In genomic region chr3:103573106-103573790, GRCm38 (mm10) we compare ENCODE assay signal across 8 mouse cellular contexts. TPM values are rescaled to one million over a fixed set of nuclear protein-coding genes. Genes with fewer than 3 reads are reported as not detected.
A peak's percentile ranks its signal among the peaks of the same experiment; 100 is the strongest.
DNase-seq lines count a peak whose midpoint lies in the region; ATAC-seq lines count a peak whose summit lies in the region.

No protein-coding gene starts in this region.

- peaks cover 49% of the 10 kb centered on the region for H3K27me3 ChIP-seq in forebrain, embryonic 15.5 days
- H3K27me3 ChIP-seq in midbrain, embryonic 14.5 days (ENCODE audit: control insufficient read depth, insufficient read depth, low read length): peaks cover 37% of the 10 kb centered on the region

- H3K27ac ChIP-seq in forebrain, embryonic 15.5 days (replicated peaks): no peak overlapping the region
- no peak overlapping the region for H3K27ac ChIP-seq in midbrain, embryonic 14.5 days (replicated peaks; ENCODE audit: low read depth, low read length)

- H3K4me2 ChIP-seq in forebrain, embryonic 15.5 days (replicated peaks): peak overlapping the region; percentile 98
- H3K4me2 ChIP-seq in midbrain, embryonic 14.5 days (ENCODE audit: low read length): peak overlapping the region; percentile 52

- H3K4me3 ChIP-seq in forebrain, embryonic 15.5 days: peak overlapping the region; percentile 27
- H3K4me3 ChIP-seq in midbrain, embryonic 14.5 days (replicated peaks; ENCODE audit: low read depth, low read length): peak overlapping the region; percentile 19

- no peaks in the 10 kb centered on the region for H3K36me3 ChIP-seq in forebrain, embryonic 15.5 days
- no peaks in the 10 kb centered on the region for H3K36me3 ChIP-seq in midbrain, embryonic 14.5 days (ENCODE audit: control insufficient read depth, insufficient read depth, low read length)

- DNase-seq in R1 (ENCODE audit: low read depth, low spot score): peak; percentile 69
- DNase-seq in cerebellum, adult 9-10 months: peak; percentile 80
- DNase-seq in midbrain, embryonic 14.5 days: peak; percentile 71
- DNase-seq in spleen, postnatal 4 days (ENCODE audit: low spot score in 2 of 2): no peak
- no peak for DNase-seq in testis, postnatal 10 days (ENCODE audit: low spot score)
- no peak for DNase-seq in heart, postnatal 25 days (ENCODE audit: low spot score)
- no peak for DNase-seq in gastrocnemius, adult 18-20 months (ENCODE audit: low spot score)

- WGBS in forebrain, embryonic 15.5 days: under 1% methylated on average over 20 of the region's 20 CpGs
- under 1% methylated on average over 20 of the region's 20 CpGs for WGBS in midbrain, embryonic 14.5 days

- peak overlapping the region; percentile 8; the same call in 1 of the 2 replicates for H3K9ac ChIP-seq in forebrain, embryonic 15.5 days (replicated peaks)
- 0 out of 2 replicates have a peak overlapping the region, but pooled peaks have one; percentile 3 for H3K9ac ChIP-seq in midbrain, embryonic 14.5 days (replicated peaks; ENCODE audit: low read length)

- H3K9me3 ChIP-seq in forebrain, embryonic 15.5 days: no peaks in the 10 kb centered on the region
- no peaks in the 10 kb centered on the region for H3K9me3 ChIP-seq in midbrain, embryonic 14.5 days (ENCODE audit: control insufficient read depth, low read length)

- peaks cover 41% of the 10 kb centered on the region for H3K4me1 ChIP-seq in forebrain, embryonic 15.5 days
- peaks cover 28% of the 10 kb centered on the region for H3K4me1 ChIP-seq in midbrain, embryonic 14.5 days (ENCODE audit: control insufficient read depth, insufficient read depth, low read length)

- intact Hi-C loops in heart, postnatal 25 days (cut with DNase I): no loop called here

- ATAC-seq in forebrain, embryonic 15.5 days (replicated peaks): no peak
- no peak for ATAC-seq in midbrain, embryonic 14.5 days (ENCODE audit: low FRiP score, low TSS enrichment)

RNA-seq across cellular contexts. Expression of gene Syt6, which starts 1.8 kb away (rescaled TPM):
- polyA plus RNA-seq in forebrain, embryonic 15.5 days (2015; fragmentation: Nextera tagmentation; extraction: Ambion mirVana): 19.2 and 22.1 TPM in 2 replicates
- polyA plus RNA-seq in midbrain, embryonic 14.5 days (2014; fragmentation: Nextera tagmentation; extraction: Ambion mirVana): 21.1 and 22.8 TPM in 2 replicates
- not detected for total RNA-seq in heart, postnatal 25 days (2021)
- not detected for total RNA-seq in gastrocnemius, adult 18-20 months (2021)

Comparison
In these comparisons a context has a peak if more than half of its experiments do, and no peak if none do; other contexts are left out.
1. DNase-seq: peak in R1 (single experiment), cerebellum, adult 9-10 months (single experiment) and midbrain, embryonic 14.5 days (single experiment); none in spleen, postnatal 4 days (0 of 2), testis, postnatal 10 days (single experiment), heart, postnatal 25 days (single experiment) and gastrocnemius, adult 18-20 months (single experiment).